Mouse (Mus musculus): ENCODE data around the gene Gm20388. TPM values are rescaled to one million over a fixed set of nuclear protein-coding genes. Genes with fewer than 3 reads are reported as not detected.

Gm20388 gene
- polyA plus RNA-seq, 1 experiment, result 10.6 TPM

DNA sequence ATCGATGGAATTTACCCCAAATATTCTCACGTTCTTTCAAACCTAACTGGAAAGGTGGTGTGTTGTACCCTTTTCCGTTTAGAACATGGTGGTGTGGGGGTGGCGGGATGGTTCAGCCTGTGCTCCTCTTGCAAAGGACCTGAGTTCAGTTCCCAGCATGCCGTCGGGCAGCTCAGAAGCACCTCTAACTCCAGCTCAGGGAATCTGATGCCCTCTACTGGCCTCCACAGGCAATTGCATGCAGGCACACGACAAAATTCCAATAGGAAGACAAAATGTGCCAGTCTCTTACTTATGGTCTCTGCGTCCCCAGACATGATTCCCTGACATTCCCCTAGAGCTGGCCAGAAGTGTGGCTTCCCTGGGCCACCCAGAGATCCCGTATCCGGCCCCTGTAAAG is 1304.3 kb downstream of the Gm20388 start:
- 80% methylated on average over 10 of the region's 10 CpGs for WGBS
- no peak for TF ChIP-seq POLR2A (IDR thresholded peaks at IDR 0.05; ENCODE audit: borderline replicate concordance, control insufficient read depth, low read depth, low read length)
- TF ChIP-seq CTCF (IDR thresholded peaks at IDR 0.05; ENCODE audit: control insufficient read depth, insufficient read depth, low read length), result peak; percentile 47; the same call in 1 of the 2 replicates
- Histone ChIP-seq H3K27ac (ENCODE audit: control insufficient read depth, insufficient read depth, low read depth, low read length, poor library complexity) (no peak overlapping the region), H3K4me3 (replicated peaks; ENCODE audit: control insufficient read depth, low read depth, low read length) (no peak overlapping the region), H3K4me1 (ENCODE audit: control insufficient read depth, insufficient read depth, low read length) (no peaks in the 10 kb centered on the region)

DNA sequence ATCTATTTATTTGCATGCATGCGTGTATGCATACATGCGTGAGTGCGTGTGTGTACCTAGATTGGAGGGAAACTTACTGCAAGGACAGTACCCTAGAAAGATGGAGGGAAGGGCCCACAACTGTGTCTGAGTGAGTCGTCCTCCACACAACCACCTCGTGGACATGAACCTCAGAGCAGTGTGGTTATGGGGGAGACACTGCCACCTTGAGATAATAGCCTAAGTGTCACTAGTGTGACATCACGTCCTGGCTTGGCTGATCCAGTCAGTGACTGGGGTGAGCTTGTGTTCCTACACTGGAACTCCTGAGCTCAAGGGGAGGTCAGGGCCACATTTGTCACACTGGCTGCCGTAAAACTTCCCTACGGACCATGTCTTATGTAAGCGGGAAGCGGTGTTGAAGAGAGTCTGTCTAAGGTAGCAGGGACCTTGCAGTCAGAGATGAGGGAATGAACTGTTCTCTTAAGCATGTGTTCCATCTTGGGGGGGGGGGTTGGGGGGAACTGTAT is 1305.9 kb downstream of the Gm20388 start:
- H3K4me1 ChIP-seq (ENCODE audit: control insufficient read depth, insufficient read depth, low read length), result no peaks in the 10 kb centered on the region
- no peak overlapping the region for H3K4me3 ChIP-seq (replicated peaks; ENCODE audit: control insufficient read depth, low read depth, low read length)
- no peak for TF ChIP-seq CTCF (IDR thresholded peaks at IDR 0.05; ENCODE audit: control insufficient read depth, insufficient read depth, low read length)
- no peak for TF ChIP-seq POLR2A (IDR thresholded peaks at IDR 0.05; ENCODE audit: borderline replicate concordance, control insufficient read depth, low read depth, low read length)
- 67% methylated on average over 10 of the region's 10 CpGs for WGBS
- H3K27ac ChIP-seq (ENCODE audit: control insufficient read depth, insufficient read depth, low read depth, low read length, poor library complexity), result no peak overlapping the region

DNA sequence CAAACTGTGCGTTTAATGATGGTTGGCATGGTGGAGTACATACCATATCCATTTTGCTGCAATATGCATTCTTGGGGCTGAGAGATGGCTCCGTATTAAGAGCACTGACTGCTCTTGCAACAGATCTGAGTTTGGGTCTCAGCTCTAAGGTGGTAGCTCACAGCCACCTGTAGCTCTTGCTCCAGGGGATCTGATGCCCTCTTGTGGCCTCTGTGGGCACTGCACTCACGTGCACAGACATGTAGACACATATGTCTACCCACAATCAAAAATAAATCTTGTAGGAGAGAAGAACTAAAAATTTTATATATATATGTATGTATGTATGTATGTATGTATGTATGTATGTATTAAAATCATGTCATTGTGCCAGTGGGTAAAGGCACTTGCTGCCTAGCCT is 1307.8 kb downstream of the Gm20388 start:
- peak; percentile 52 for TF ChIP-seq CTCF (IDR thresholded peaks at IDR 0.05; ENCODE audit: control insufficient read depth, insufficient read depth, low read length)
- no peak for TF ChIP-seq POLR2A (IDR thresholded peaks at IDR 0.05; ENCODE audit: borderline replicate concordance, control insufficient read depth, low read depth, low read length)
- Histone ChIP-seq H3K27ac (ENCODE audit: control insufficient read depth, insufficient read depth, low read depth, low read length, poor library complexity) (no peak overlapping the region), H3K4me3 (replicated peaks; ENCODE audit: control insufficient read depth, low read depth, low read length) (no peak overlapping the region), H3K4me1 (ENCODE audit: control insufficient read depth, insufficient read depth, low read length) (no peaks in the 10 kb centered on the region)
- WGBS, result 85% methylated on average over 3 of the region's 3 CpGs

DNA sequence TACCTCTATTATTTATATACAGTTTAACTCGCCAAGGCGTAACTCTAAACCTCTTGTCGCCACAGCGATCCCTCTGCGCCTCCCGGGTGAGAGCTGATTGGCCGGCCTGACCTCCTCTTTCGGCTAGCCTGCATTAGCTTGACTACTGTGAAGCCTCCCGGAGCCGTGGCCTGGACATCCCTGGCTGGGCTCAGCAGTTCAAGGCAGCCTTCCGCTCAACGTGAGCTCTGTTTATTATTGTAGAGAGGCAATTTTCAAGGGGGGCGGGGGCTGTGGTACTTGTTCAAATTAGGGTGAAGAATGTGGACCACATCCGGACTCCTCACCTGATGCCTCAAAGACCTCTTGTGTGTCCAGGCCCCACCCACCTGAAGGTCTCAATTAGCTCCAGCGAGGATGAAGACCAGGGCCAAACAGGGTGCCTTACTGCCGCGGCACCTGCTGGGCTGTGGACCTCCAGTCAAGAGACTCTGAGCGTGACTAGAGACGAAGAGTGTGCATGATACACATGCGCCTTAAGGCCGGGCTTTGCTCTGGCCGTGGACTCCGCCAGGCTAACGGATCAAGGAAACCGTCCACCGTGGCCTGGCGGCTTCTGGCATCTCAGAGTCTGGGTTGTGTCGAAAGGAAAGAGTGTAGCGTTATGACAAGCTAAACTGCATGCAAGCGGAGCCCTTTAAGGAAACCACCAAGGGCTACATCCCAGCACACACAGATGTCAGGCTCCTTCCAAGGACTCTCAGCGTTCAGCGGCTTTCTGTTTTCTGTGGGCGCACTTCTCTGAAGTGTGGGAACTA is 1309.7 kb downstream of the Gm20388 start:
- no peak overlapping the region for H3K27ac ChIP-seq (ENCODE audit: control insufficient read depth, insufficient read depth, low read depth, low read length, poor library complexity)
- TF ChIP-seq POLR2A (IDR thresholded peaks at IDR 0.05; ENCODE audit: borderline replicate concordance, control insufficient read depth, low read depth, low read length) (no peak), CTCF (IDR thresholded peaks at IDR 0.05; ENCODE audit: control insufficient read depth, insufficient read depth, low read length) (no peak)
- no peak overlapping the region for H3K4me3 ChIP-seq (replicated peaks; ENCODE audit: control insufficient read depth, low read depth, low read length)
- WGBS, result 36% methylated on average over 33 of the region's 33 CpGs
- H3K4me1 ChIP-seq (ENCODE audit: control insufficient read depth, insufficient read depth, low read length), result no peaks in the 10 kb centered on the region

DNA sequence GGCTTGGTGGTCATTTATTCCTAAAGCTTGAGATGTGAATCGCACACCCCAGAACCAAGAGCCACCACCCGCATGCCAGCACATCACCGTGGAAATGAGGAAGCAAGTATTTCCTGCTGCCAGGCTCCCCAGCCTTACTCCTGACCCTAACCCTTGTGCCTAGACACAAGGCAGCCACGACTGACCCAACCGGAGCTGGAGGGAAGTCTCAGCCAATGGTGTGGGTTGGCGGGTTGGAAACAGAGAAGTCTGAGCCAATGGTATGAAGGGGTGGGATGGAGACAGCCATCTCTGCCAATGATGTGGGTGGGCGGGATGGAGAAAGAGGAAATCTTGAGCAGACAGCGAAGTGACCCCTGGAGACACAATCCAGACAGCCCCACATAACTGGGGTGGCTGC is 1314.1 kb downstream of the Gm20388 start:
- Histone ChIP-seq H3K27ac (ENCODE audit: control insufficient read depth, insufficient read depth, low read depth, low read length, poor library complexity) (no peak overlapping the region), H3K4me3 (replicated peaks; ENCODE audit: control insufficient read depth, low read depth, low read length) (no peak overlapping the region), H3K4me1 (ENCODE audit: control insufficient read depth, insufficient read depth, low read length) (no peaks in the 10 kb centered on the region)
- 19% methylated on average over 8 of the region's 8 CpGs for WGBS
- TF ChIP-seq CTCF (IDR thresholded peaks at IDR 0.05; ENCODE audit: control insufficient read depth, insufficient read depth, low read length) (no peak), POLR2A (IDR thresholded peaks at IDR 0.05; ENCODE audit: borderline replicate concordance, control insufficient read depth, low read depth, low read length) (no peak)

DNA sequence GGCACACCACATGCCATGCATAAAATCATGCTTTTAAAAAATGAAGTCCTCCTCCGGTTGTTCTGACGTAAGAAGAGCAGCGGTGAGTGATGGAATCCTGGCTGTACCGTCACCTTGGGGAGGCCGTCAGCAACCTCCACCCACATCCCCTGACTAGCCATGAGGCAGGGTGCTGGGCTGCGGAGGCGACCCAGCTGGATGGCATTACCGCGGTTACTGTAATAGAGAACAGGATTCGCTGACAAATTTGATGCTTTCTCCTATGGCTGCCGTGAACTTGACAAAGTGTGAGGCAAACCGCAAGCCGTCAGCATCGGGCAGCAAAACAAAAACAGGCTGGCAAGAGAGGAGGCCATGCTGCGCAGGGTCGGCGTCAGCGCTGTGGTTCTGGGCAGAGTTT is 1317.1 kb downstream of the Gm20388 start:
- H3K27ac ChIP-seq (ENCODE audit: control insufficient read depth, insufficient read depth, low read depth, low read length, poor library complexity), result no peak overlapping the region
- no peak for TF ChIP-seq CTCF (IDR thresholded peaks at IDR 0.05; ENCODE audit: control insufficient read depth, insufficient read depth, low read length)
- no peak for TF ChIP-seq POLR2A (IDR thresholded peaks at IDR 0.05; ENCODE audit: borderline replicate concordance, control insufficient read depth, low read depth, low read length)
- WGBS, result 82% methylated on average over 18 of the region's 18 CpGs
- no peak overlapping the region for H3K4me3 ChIP-seq (replicated peaks; ENCODE audit: control insufficient read depth, low read depth, low read length)
- H3K4me1 ChIP-seq (ENCODE audit: control insufficient read depth, insufficient read depth, low read length), result no peaks in the 10 kb centered on the region

DNA sequence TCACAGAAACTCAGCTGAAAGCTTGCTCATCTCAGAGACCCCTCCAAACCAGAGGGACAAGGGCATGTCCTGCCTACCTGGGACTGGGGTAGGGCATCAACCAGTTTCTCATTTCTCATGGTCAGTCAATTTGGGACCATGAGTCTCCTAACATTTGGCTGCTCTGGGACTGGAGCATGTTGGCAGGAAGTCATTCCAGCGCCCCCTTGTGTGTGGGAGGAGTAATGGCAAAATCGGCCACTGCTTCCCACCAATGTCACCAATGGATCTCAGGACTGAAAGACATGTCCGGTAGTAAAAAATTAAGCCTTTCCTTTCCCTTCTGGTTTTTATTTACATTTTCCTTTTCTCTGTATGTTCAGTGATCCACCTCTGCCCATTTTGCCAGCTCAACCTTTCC is 1318.3 kb downstream of the Gm20388 start:
- WGBS, result 49% methylated on average over 3 of the region's 3 CpGs
- Histone ChIP-seq H3K4me1 (ENCODE audit: control insufficient read depth, insufficient read depth, low read length) (no peaks in the 10 kb centered on the region), H3K4me3 (replicated peaks; ENCODE audit: control insufficient read depth, low read depth, low read length) (no peak overlapping the region), H3K27ac (ENCODE audit: control insufficient read depth, insufficient read depth, low read depth, low read length, poor library complexity) (no peak overlapping the region)
- TF ChIP-seq POLR2A (IDR thresholded peaks at IDR 0.05; ENCODE audit: borderline replicate concordance, control insufficient read depth, low read depth, low read length) (no peak), CTCF (IDR thresholded peaks at IDR 0.05; ENCODE audit: control insufficient read depth, insufficient read depth, low read length) (peak; percentile 62)

DNA sequence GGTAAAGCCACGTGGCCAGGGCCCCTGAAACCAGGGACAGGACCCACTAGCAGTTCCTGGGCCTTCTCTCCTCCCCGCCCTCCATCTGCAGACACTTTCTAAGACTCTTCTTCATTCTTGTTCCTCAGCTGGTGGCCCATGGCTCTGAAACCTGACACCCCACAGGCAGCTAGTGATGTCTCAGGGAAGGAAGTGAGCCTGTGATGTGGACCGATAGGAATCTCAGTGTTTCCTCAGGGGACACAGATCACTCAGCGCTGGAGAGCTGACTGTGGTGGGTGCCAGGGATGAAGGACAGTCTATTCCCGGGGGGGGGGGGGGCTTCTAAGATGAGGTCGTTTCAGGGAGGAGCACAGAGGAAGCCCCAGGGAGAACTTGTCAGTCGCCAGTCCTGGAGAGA is 1318.9 kb downstream of the Gm20388 start:
- H3K4me1 ChIP-seq (ENCODE audit: control insufficient read depth, insufficient read depth, low read length), result no peaks in the 10 kb centered on the region
- no peak overlapping the region for H3K27ac ChIP-seq (ENCODE audit: control insufficient read depth, insufficient read depth, low read depth, low read length, poor library complexity)
- TF ChIP-seq CTCF (IDR thresholded peaks at IDR 0.05; ENCODE audit: control insufficient read depth, insufficient read depth, low read length) (no peak), POLR2A (IDR thresholded peaks at IDR 0.05; ENCODE audit: borderline replicate concordance, control insufficient read depth, low read depth, low read length) (no peak)
- no peak overlapping the region for H3K4me3 ChIP-seq (replicated peaks; ENCODE audit: control insufficient read depth, low read depth, low read length)
- WGBS, result 16% methylated on average over 7 of the region's 7 CpGs

Measured in bone marrow, adult 2 months (tissue).